Mouse (Mus musculus) adrenal gland (tissue): ENCODE results near the gene Auts2.

Experiments
- intact Hi-C: fragments of 180-260 bp; cut with DNase I; formaldehyde crosslinking; loops from one replicate; pipeline ENCODE4 v1.15.1; 2025

The Auts2 gene

GRCm38 (mm10) chr5:131644331-131644730, 898.8 kb downstream of the Auts2 start:
- intact Hi-C loops = no loop called here

- intact Hi-C loops = no loop called here
These were observed 899.7 kb downstream of the Auts2 start for GRCm38 (mm10) chr5:131643176-131644174.

- intact Hi-C loops = no loop called here
These were observed 900.4 kb downstream of the Auts2 start for GRCm38 (mm10) chr5:131642752-131643151.

GRCm38 (mm10) chr5:131636431-131636830, 906.7 kb downstream of the Auts2 start:
- intact Hi-C loops = no loop called here

- intact Hi-C loops = no loop called here
These were observed 908.4 kb downstream of the Auts2 start for GRCm38 (mm10) chr5:131634731-131635130.

- intact Hi-C loops = no loop called here
These were observed 911.2 kb downstream of the Auts2 start for GRCm38 (mm10) chr5:131631998-131632379.

GRCm38 (mm10) chr5:131631038-131631997, 911.8 kb downstream of the Auts2 start:
- intact Hi-C loops = no loop called here

GRCm38 (mm10) chr5:131630577-131630976, 912.6 kb downstream of the Auts2 start:
- intact Hi-C loops = no loop called here

- intact Hi-C loops = no loop called here
These were observed 926.8 kb downstream of the Auts2 start for GRCm38 (mm10) chr5:131616113-131616876.

- intact Hi-C loops = no loop called here
These were observed 928.9 kb downstream of the Auts2 start for GRCm38 (mm10) chr5:131614238-131614637.

- intact Hi-C loops = no loop called here
These were observed 929.8 kb downstream of the Auts2 start for GRCm38 (mm10) chr5:131613301-131613700.

- intact Hi-C loops = no loop called here
These were observed 932.4 kb downstream of the Auts2 start for GRCm38 (mm10) chr5:131610702-131611101.

- intact Hi-C loops = no loop called here
These were observed 936.4 kb downstream of the Auts2 start for GRCm38 (mm10) chr5:131606786-131607185.

GRCm38 (mm10) chr5:131601934-131602692, 941.0 kb downstream of the Auts2 start:
- intact Hi-C loops = loop anchor here (5.0 kb wide), 2 partner anchors 45 to 60 kb away; no protein-coding TSS in a partner anchor

- intact Hi-C loops = loop anchor here (5.0 kb wide), 2 partner anchors 47 to 58 kb away; no protein-coding TSS in a partner anchor
These were observed 942.6 kb downstream of the Auts2 start for GRCm38 (mm10) chr5:131600325-131601125.

- intact Hi-C loops = no loop called here
These were observed 945.6 kb downstream of the Auts2 start for GRCm38 (mm10) chr5:131597503-131597902.

- intact Hi-C loops = no loop called here
These were observed 946.6 kb downstream of the Auts2 start for GRCm38 (mm10) chr5:131596591-131596990.

GRCm38 (mm10) chr5:131595730-131596129, 947.4 kb downstream of the Auts2 start:
- intact Hi-C loops = no loop called here

GRCm38 (mm10) chr5:131594597-131594996, 948.5 kb downstream of the Auts2 start:
- intact Hi-C loops = no loop called here
